Mouse (Mus musculus) kidney, postnatal 14 days (tissue): ENCODE measurements around the gene Gng7.
"Not testable (repeated sequence)": the region's sequence is repeated elsewhere in the genome, so short reads cannot be mapped to it uniquely, and the experiment has no call there.

Source experiments
- DNase-seq: peaks from one replicate; pipeline ENCODE4 v3.0.0; 2022; ENCODE audit warnings: mixed read lengths

Gng7 gene

GRCm38 (mm10) chr10:80991945-80992344 lies 22.8 kb downstream of the Gng7 start:
- no peak for DNase-seq

- no peak for DNase-seq
Measured at GRCm38 (mm10) chr10:80991007-80991406, 23.7 kb downstream of the Gng7 start.

- DNase-seq: no peak
Measured at GRCm38 (mm10) chr10:80990406-80990805, 24.3 kb downstream of the Gng7 start.

GRCm38 (mm10) chr10:80989854-80990253 lies 24.9 kb downstream of the Gng7 start:
- not testable (repeated sequence) for DNase-seq

- no peak for DNase-seq
Measured at GRCm38 (mm10) chr10:80989446-80989845, 25.3 kb downstream of the Gng7 start.

- DNase-seq: peak; percentile 91
Measured at GRCm38 (mm10) chr10:80987709-80988441, 26.9 kb downstream of the Gng7 start.

GRCm38 (mm10) chr10:80986754-80987153 lies 28.0 kb downstream of the Gng7 start:
- DNase-seq: peak; percentile 83

GRCm38 (mm10) chr10:80985970-80986701 lies 28.6 kb downstream of the Gng7 start:
- DNase-seq: no peak

- DNase-seq: peak; percentile 51
Measured at GRCm38 (mm10) chr10:80985241-80985969, 29.3 kb downstream of the Gng7 start.

GRCm38 (mm10) chr10:80984223-80984622 lies 30.5 kb downstream of the Gng7 start:
- no peak for DNase-seq

- DNase-seq: no peak
Measured at GRCm38 (mm10) chr10:80982381-80982780, 32.4 kb downstream of the Gng7 start.

- no peak for DNase-seq
Measured at GRCm38 (mm10) chr10:80981564-80982112, 33.1 kb downstream of the Gng7 start.

- peak; percentile 83 for DNase-seq
Measured at GRCm38 (mm10) chr10:80975478-80975877, 39.3 kb downstream of the Gng7 start.

GRCm38 (mm10) chr10:80973722-80974121 lies 41.0 kb downstream of the Gng7 start:
- no peak for DNase-seq

GRCm38 (mm10) chr10:80972071-80972987 lies 42.4 kb downstream of the Gng7 start:
- DNase-seq: peak; percentile 81

GRCm38 (mm10) chr10:80971533-80971932 lies 43.2 kb downstream of the Gng7 start:
- peak; percentile 87 for DNase-seq

- DNase-seq: no peak
Measured at GRCm38 (mm10) chr10:80970159-80970558, 44.6 kb downstream of the Gng7 start.

GRCm38 (mm10) chr10:80969298-80969697 lies 45.4 kb downstream of the Gng7 start:
- DNase-seq: no peak

GRCm38 (mm10) chr10:80968106-80968505 lies 46.6 kb downstream of the Gng7 start:
- DNase-seq: no peak

- no peak for DNase-seq
Measured at GRCm38 (mm10) chr10:80967101-80967656, 47.6 kb downstream of the Gng7 start.

- DNase-seq: peak; percentile 51
Measured at GRCm38 (mm10) chr10:80966296-80966695, 48.4 kb downstream of the Gng7 start.
